Mouse (Mus musculus): ENCODE measurements around the gene Ccdc34. TPM values are rescaled to one million over a fixed set of nuclear protein-coding genes. Genes with fewer than 3 reads are reported as not detected.
A peak's percentile ranks its signal among the peaks of the same experiment; 100 is the strongest.

Ccdc34 gene
- polyA plus RNA-seq, 1 experiment from 2014 or later: 36.8 TPM

- Histone ChIP-seq H3K9me3 (no peaks in the 10 kb centered on the region), H3K36me3 (no peaks in the 10 kb centered on the region), H3K27ac (replicated peaks) (no peak overlapping the region), H3K9ac (replicated peaks) (no peak overlapping the region), H3K4me1 (no peaks in the 10 kb centered on the region), H3K4me2 (replicated peaks) (no peak overlapping the region), H3K4me3 (no peak overlapping the region), H3K27me3 (no peaks in the 10 kb centered on the region)
- ATAC-seq (replicated peaks): no peak
- 87% methylated on average over 3 of the region's 3 CpGs for WGBS
Measured at GRCm38 (mm10) chr2:110005596-110006239, 11.9 kb upstream of the Ccdc34 start.

DNA sequence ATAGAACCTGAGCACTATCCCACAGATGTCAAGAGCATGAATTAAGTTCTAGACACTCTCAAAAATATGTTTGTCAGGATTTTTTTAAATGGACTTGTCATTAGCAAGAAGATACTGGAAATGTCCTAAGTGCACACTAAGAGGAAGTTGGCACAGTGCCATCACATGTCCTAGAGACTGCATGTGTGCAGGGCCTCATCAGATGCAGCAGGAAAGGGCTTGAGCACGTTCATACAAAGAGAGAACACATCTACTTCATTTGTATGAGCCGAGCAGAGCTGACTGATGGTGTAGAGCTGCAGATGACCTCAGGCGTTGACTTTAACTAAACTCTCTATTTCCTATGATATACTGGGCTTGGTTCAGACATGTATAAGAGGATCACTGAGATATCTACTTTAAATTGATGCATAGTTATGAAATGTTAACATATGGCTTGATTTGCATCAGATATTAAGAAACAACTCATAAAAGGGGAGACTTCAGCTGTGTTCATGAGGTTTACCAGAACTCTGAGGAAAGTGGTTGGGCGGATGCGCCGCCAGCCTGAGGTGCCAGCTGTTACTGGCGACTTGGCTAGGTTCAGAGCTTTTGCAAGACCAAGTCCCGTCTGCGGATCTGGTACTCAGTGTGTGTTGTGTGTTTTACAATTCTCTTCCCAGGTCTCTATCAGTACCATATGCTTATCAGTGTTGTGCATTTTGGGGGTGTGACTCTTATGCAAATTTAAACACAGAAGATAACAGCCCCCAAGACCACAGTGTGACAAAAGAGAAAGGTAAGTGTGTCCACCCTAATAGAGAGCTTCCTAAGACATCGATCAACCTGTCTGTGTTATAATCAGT, 10.0 kb upstream of the Ccdc34 start:
- Histone ChIP-seq H3K36me3 (no peaks in the 10 kb centered on the region), H3K4me1 (no peaks in the 10 kb centered on the region), H3K4me3 (no peak overlapping the region), H3K9me3 (no peaks in the 10 kb centered on the region), H3K27me3 (no peaks in the 10 kb centered on the region), H3K4me2 (replicated peaks) (no peak overlapping the region), H3K9ac (replicated peaks) (no peak overlapping the region), H3K27ac (replicated peaks) (no peak overlapping the region)
- ATAC-seq (replicated peaks): no peak
- 91% methylated on average over 10 of the region's 10 CpGs for WGBS

DNA sequence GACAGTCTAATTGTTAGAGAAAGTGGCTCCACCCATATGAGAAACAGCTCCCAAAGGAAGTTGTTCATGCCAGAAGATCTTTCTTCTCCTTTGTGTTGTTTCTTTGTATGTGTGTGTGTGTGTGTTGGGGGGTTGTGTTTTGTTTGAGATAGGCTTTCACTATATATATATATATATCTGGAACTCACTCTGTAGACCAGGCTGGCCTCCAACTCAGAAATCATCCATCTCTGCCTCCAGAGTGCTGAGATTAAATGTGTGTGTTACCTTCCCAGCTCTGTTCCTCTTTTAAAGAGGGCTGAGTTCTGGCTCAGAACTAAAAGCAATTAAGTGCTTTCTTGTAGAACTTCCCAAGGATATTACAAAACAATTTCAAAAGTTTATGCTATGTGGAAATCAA, 8.2 kb upstream of the Ccdc34 start:
- no peak overlapping the region for H3K9ac ChIP-seq (replicated peaks)
- no peak overlapping the region for H3K4me3 ChIP-seq
- no peaks in the 10 kb centered on the region for H3K27me3 ChIP-seq
- H3K27ac ChIP-seq (replicated peaks): no peak overlapping the region
- no peak overlapping the region for H3K4me2 ChIP-seq (replicated peaks)
- no peaks in the 10 kb centered on the region for H3K9me3 ChIP-seq
- H3K36me3 ChIP-seq: no peaks in the 10 kb centered on the region
- ATAC-seq (replicated peaks): no peak
- H3K4me1 ChIP-seq: no peaks in the 10 kb centered on the region

- H3K27me3 ChIP-seq: no peaks in the 10 kb centered on the region
- H3K4me2 ChIP-seq (replicated peaks): no peak overlapping the region
- no peaks in the 10 kb centered on the region for H3K36me3 ChIP-seq
- no peak overlapping the region for H3K4me3 ChIP-seq
- peaks cover 6% of the 10 kb centered on the region for H3K4me1 ChIP-seq
- H3K9me3 ChIP-seq: no peaks in the 10 kb centered on the region
- 91% methylated on average over 13 of the region's 13 CpGs for WGBS
- H3K9ac ChIP-seq (replicated peaks): no peak overlapping the region
- ATAC-seq (replicated peaks): no peak
- no peak overlapping the region for H3K27ac ChIP-seq (replicated peaks)
Measured at GRCm38 (mm10) chr2:110012184-110012725, 5.4 kb upstream of the Ccdc34 start.

DNA sequence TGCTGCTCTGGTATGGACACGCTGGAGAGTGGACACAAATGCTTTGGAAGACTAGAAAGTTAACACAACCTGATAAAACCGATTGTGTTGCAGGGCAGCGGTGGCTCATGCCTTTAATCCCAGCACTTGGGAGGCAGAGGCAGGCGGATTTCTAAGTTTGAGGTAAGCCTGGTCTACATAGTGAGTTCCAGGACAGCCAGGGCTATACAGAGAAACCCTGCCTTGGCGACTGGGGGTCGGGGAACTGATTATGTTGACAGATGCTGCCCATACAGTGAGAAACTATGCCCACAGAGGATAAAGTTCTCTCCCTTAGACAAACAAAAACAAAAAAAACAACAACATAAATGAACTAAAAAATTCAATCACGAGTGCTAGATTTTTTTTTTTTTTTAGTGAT, 530 bp upstream of the Ccdc34 start:
- Histone ChIP-seq H3K36me3 (peaks cover 3% of the 10 kb centered on the region; the same call in 1 of the 2 replicates), H3K27ac (replicated peaks) (peak overlapping the region; percentile 88; the same call in 1 of the 2 replicates), H3K4me3 (peak overlapping the region; percentile 87), H3K4me1 (peaks cover 32% of the 10 kb centered on the region), H3K4me2 (replicated peaks) (peak overlapping the region; percentile 61), H3K9ac (replicated peaks) (peak overlapping the region; percentile 95), H3K9me3 (no peaks in the 10 kb centered on the region), H3K27me3 (no peaks in the 10 kb centered on the region)
- WGBS: 41% methylated on average over 7 of the region's 7 CpGs
- ATAC-seq (replicated peaks): peak; percentile 26; the same call in 1 of the 2 replicates

DNA sequence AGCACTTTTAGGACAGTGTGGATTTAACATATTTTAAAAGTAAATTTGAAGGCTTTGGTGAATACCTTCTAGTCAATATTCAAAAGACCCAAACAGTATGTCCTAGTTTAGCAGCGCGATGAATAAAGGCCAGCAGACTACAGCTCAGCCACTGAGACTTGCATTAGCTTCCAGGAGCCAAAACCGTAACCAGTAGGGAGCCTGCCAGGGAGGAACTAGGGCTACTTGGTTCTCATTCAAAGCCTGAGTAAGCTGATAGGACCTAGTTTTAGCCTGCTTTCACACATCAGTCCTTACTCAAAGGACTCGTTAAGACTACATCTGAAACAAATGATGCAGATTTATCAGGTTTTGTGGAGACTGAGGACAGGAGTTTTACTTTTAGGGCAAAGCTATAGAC, 2.0 kb downstream of the Ccdc34 start:
- Histone ChIP-seq H3K9me3 (no peaks in the 10 kb centered on the region), H3K27ac (replicated peaks) (no peak overlapping the region), H3K27me3 (no peaks in the 10 kb centered on the region), H3K4me1 (peaks cover 32% of the 10 kb centered on the region), H3K9ac (replicated peaks) (0 out of 2 replicates have a peak overlapping the region, but pooled peaks have one; percentile 13), H3K4me3 (no peak overlapping the region), H3K36me3 (peaks cover 10% of the 10 kb centered on the region), H3K4me2 (replicated peaks) (no peak overlapping the region)
- ATAC-seq (replicated peaks): no peak
- WGBS: 63% methylated on average over 4 of the region's 4 CpGs

DNA sequence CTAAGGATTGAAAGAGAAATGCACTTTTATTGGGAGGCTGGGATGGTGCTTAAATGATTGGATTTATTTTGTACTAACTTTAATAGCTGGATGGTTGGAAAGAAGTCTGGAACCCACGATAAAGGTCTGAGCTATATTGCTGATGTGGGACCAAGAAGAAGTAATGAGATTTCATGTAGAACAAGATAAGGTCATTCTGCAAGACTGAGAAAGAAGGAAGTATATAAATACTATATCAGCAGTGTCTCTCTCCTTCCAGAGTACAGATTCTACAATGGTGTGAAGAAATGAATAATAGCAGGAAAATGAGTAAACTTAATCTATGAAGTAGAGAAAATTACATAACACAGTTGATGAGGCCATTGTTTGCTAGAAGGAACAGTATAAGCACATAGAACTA, 2.8 kb downstream of the Ccdc34 start:
- Histone ChIP-seq H3K27me3 (no peaks in the 10 kb centered on the region), H3K27ac (replicated peaks) (no peak overlapping the region)
- 100% methylated on average over 1 of the region's 1 CpGs for WGBS

DNA sequence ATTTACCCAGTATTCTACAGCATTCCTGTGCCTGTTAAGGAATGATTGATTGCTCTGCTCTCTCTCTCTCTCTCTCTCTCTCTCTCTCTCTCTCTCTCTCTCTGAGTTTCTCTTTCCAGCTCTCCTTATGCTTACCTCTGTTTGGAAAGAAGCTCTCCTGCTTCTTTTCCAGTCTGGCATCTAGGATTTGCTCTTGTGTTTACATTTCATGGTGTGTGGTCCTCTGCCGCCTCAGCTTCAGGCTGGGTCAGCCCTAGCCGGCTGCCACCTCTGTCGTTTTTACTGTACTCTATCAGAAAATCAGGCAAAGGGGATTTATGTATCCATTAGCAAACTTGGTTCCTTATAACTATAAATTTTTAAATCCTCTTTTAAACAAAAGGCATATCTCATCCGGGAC, 18.6 kb downstream of the Ccdc34 start:
- Histone ChIP-seq H3K4me2 (replicated peaks) (no peak overlapping the region), H3K4me1 (no peaks in the 10 kb centered on the region), H3K27me3 (no peaks in the 10 kb centered on the region), H3K27ac (replicated peaks) (no peak overlapping the region), H3K9ac (replicated peaks) (no peak overlapping the region), H3K36me3 (peaks cover 11% of the 10 kb centered on the region), H3K4me3 (no peak overlapping the region), H3K9me3 (no peaks in the 10 kb centered on the region)
- no peak for ATAC-seq (replicated peaks)
- 50% methylated on average over 4 of the region's 4 CpGs for WGBS

More for the DNA sequence above, 2.8 kb downstream of the Ccdc34 start:
- Histone ChIP-seq H3K36me3 (peaks cover 12% of the 10 kb centered on the region), H3K4me2 (replicated peaks) (no peak overlapping the region), H3K4me3 (no peak overlapping the region), H3K4me1 (peaks cover 32% of the 10 kb centered on the region), H3K9ac (replicated peaks) (no peak overlapping the region), H3K9me3 (no peaks in the 10 kb centered on the region)
- no peak for ATAC-seq (replicated peaks)

DNA sequence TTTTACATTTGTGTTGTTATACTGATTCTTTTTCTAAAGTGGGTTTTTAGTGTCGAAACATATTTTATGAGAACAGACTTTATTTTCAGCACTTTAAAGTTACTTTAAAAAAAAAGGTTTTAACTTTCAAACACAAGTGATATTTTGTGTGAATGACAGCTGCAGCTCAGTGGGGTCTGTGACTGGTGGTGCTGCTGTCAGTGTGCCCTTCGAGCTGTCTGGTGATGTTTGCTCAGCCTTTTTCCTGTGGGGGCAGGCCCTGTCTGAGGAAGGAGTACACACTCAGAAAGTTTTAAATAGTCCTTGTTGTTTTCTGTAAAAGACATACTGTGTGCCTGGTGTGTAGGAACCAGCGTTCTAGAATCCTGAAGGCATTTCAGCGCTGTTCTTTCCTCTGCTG, 19.0 kb downstream of the Ccdc34 start:
- H3K4me3 ChIP-seq: no peak overlapping the region
- H3K9me3 ChIP-seq: no peaks in the 10 kb centered on the region
- no peaks in the 10 kb centered on the region for H3K4me1 ChIP-seq
- H3K27ac ChIP-seq (replicated peaks): no peak overlapping the region
- WGBS: 86% methylated on average over 4 of the region's 4 CpGs
- H3K4me2 ChIP-seq (replicated peaks): no peak overlapping the region
- peaks cover 13% of the 10 kb centered on the region for H3K36me3 ChIP-seq
- H3K9ac ChIP-seq (replicated peaks): no peak overlapping the region
- ATAC-seq (replicated peaks): no peak
- H3K27me3 ChIP-seq: no peaks in the 10 kb centered on the region

GRCm38 (mm10) chr2:110037221-110037620, 19.6 kb downstream of the Ccdc34 start:
- H3K36me3 ChIP-seq: peaks cover 13% of the 10 kb centered on the region
- 90% methylated on average over 2 of the region's 2 CpGs for WGBS
- no peaks in the 10 kb centered on the region for H3K9me3 ChIP-seq
- H3K9ac ChIP-seq (replicated peaks): no peak overlapping the region
- ATAC-seq (replicated peaks): no peak
- no peak overlapping the region for H3K4me2 ChIP-seq (replicated peaks)
- no peak overlapping the region for H3K27ac ChIP-seq (replicated peaks)
- H3K4me1 ChIP-seq: no peaks in the 10 kb centered on the region
- no peak overlapping the region for H3K4me3 ChIP-seq
- H3K27me3 ChIP-seq: no peaks in the 10 kb centered on the region

DNA sequence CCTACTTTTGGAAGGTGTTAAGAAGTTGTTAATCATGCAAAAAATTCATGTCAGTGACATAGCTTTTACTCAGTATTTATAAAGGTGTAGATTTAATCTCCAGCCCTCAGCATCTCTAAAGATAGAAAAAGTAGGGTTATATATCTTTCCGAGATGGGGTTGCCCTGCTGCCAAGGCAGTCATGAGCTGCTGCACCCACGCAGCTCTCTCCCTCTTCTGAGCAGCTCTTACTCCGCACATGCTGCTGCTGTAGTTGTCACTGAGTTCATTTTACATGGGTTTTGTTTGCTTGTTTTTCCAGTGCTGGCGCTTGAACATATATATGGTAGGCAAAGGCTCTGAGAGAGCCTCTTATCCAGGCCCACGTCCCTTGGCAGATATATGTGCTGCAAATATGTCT, 20.7 kb downstream of the Ccdc34 start:
- H3K9me3 ChIP-seq: no peaks in the 10 kb centered on the region
- no peaks in the 10 kb centered on the region for H3K4me1 ChIP-seq
- H3K4me3 ChIP-seq: no peak overlapping the region
- H3K4me2 ChIP-seq (replicated peaks): no peak overlapping the region
- H3K36me3 ChIP-seq: peaks cover 6% of the 10 kb centered on the region
- H3K27me3 ChIP-seq: no peaks in the 10 kb centered on the region
- WGBS: 88% methylated on average over 5 of the region's 5 CpGs
- ATAC-seq (replicated peaks): no peak
- H3K9ac ChIP-seq (replicated peaks): no peak overlapping the region
- H3K27ac ChIP-seq (replicated peaks): no peak overlapping the region

Data from forebrain, embryonic 15.5 days (tissue).